Mouse (Mus musculus): ENCODE data around the gene P4htm. TPM values are rescaled to one million over a fixed set of nuclear protein-coding genes. Genes with fewer than 3 reads are reported as not detected.

Gene P4htm
- total RNA-seq, 2 experiments from 2014 or later, result 0.18 TPM; not detected in 1

- ATAC-seq (ENCODE audit: poor library complexity, severe bottlenecking), result peak; percentile 99
These were observed 37.1 kb downstream of the P4htm start, which contains the start of gene Impdh2 for GRCm38 (mm10) chr9:108560227-108560841. Gene Impdh2, plus strand, starts transcription at chr9:108560286.

- no peak for ATAC-seq (ENCODE audit: poor library complexity, severe bottlenecking)
These were observed 38.3 kb downstream of the P4htm start for GRCm38 (mm10) chr9:108559169-108559568.

DNA sequence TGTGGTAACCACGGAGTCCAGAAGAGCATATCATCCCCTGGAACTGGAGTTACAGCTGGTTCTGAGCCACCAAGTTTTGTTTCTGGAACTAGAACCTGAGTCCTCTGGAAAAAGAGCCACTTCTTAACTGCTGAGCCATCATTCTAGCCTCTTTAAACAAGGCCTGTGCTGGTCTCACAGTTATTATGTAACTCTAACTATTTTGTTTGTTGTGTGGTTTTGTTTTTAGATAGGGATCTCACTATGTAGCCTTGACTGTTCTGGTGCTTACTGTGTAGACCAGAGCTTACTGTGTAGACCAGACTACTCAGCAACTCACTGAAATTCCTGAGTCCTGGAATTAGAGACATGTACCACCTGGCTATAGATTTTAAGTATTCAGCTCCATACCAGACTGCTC lies 50.6 kb downstream of the P4htm start:
- ATAC-seq (ENCODE audit: poor library complexity, severe bottlenecking), result no peak

DNA sequence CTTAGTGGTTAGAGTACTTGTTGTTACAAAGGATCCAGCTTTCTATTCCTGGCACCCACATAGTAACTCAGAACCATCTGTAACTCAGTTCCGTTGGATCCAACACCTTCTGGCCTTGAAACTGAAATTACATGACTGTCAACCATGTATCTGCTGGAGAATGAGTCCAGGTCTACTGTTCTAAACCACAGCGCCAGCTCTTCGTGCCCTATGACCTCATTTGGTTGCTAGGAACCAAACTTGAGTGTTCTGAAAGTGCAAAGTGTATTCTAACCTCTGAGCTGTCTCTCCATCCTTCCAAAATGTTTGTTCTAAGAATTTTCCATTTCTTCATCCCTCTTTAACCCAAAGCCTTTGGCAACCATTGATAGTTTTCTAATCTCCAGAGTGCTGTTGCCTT lies 51.5 kb downstream of the P4htm start:
- ATAC-seq (ENCODE audit: poor library complexity, severe bottlenecking), result no peak

- ATAC-seq (ENCODE audit: poor library complexity, severe bottlenecking), result no peak
These were observed 56.6 kb downstream of the P4htm start for GRCm38 (mm10) chr9:108540846-108541245.

DNA sequence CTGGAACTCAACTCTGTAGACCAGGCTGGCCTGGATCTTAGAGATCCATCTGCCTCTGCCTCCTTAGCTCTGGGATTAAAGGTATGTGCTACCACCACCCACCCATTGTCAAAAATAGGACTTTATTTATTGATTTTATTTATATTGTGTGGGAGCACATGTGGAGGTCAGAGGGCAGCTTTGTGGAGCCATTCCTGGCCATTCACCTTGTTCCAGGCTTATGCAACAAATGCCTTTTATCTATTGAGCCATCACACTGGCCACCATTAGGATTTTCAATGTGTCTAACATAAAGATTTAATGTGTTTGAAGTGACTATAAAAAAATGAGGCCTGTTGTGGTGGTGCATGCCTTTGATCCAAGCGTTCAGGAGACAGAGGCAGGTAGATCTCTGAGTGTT lies 66.0 kb downstream of the P4htm start:
- ATAC-seq (ENCODE audit: poor library complexity, severe bottlenecking), result no peak

GRCm38 (mm10) chr9:108530954-108531353 lies 66.5 kb downstream of the P4htm start:
- no peak for ATAC-seq (ENCODE audit: poor library complexity, severe bottlenecking)

Other genes with a start within 250 kb of the P4htm start
- 144 and 148 TPM in 2 replicates for gene Usp4, start 249.8 kb downstream of the P4htm start, total RNA-seq (2015)
- gene Usp4, start 249.8 kb downstream of the P4htm start, total RNA-seq (2017), result 75.0 and 78.7 TPM in 2 replicates
- 0.47 and 0.98 TPM in 2 replicates for gene 1700102P08Rik, start 204.9 kb downstream of the P4htm start, total RNA-seq (2015)
- gene 1700102P08Rik, start 204.9 kb downstream of the P4htm start, total RNA-seq (2017), result 1.4 and 3.0 TPM in 2 replicates
- gene Ccdc36, start 169.2 kb downstream of the P4htm start, total RNA-seq (2015), result not detected in 2 replicates
- gene Ccdc36, start 169.2 kb downstream of the P4htm start, total RNA-seq (2017), result 0.15 and 0.28 TPM in 2 replicates
- not detected in 2 replicates for gene BC048562, start 161.2 kb downstream of the P4htm start, total RNA-seq (2015)
- gene BC048562, start 161.2 kb downstream of the P4htm start, total RNA-seq (2017), result not detected in 2 replicates
- gene Ccdc71, start 137.1 kb downstream of the P4htm start, total RNA-seq (2015), result 26.7 and 29.4 TPM in 2 replicates
- gene Ccdc71, start 137.1 kb downstream of the P4htm start, total RNA-seq (2017), result 10.9 and 12.8 TPM in 2 replicates
- gene Klhdc8b, start 136.1 kb downstream of the P4htm start, total RNA-seq (2015), result 0.16 and 0.33 TPM in 2 replicates
- 1.0 and 1.3 TPM in 2 replicates for gene Klhdc8b, start 136.1 kb downstream of the P4htm start, total RNA-seq (2017)
- 0.13 and 0.73 TPM in 2 replicates for gene Lamb2, start 117.9 kb downstream of the P4htm start, total RNA-seq (2015)
- 0.33 and 0.37 TPM in 2 replicates for gene Lamb2, start 117.9 kb downstream of the P4htm start, total RNA-seq (2017)
- gene Usp19, start 107.1 kb downstream of the P4htm start, total RNA-seq (2015), result 29.3 and 33.2 TPM in 2 replicates
- gene Usp19, start 107.1 kb downstream of the P4htm start, total RNA-seq (2017), result 34.8 and 36.3 TPM in 2 replicates
- 120 and 137 TPM in 2 replicates for gene Qars, start 90.0 kb downstream of the P4htm start, total RNA-seq (2015)
- 130 and 144 TPM in 2 replicates for gene Qars, start 90.0 kb downstream of the P4htm start, total RNA-seq (2017)
- 68.1 and 74.0 TPM in 2 replicates for gene Qrich1, start 80.9 kb downstream of the P4htm start, total RNA-seq (2015)
- 97.9 and 109 TPM in 2 replicates for gene Qrich1, start 80.9 kb downstream of the P4htm start, total RNA-seq (2017)
- gene Impdh2, start 37.4 kb downstream of the P4htm start, total RNA-seq (2015), result 87.2 and 93.2 TPM in 2 replicates
- gene Impdh2, start 37.4 kb downstream of the P4htm start, total RNA-seq (2017), result 118 and 119 TPM in 2 replicates
- 36.8 and 40.7 TPM in 2 replicates for gene Ndufaf3, start 30.2 kb downstream of the P4htm start, total RNA-seq (2015)
- 15.2 and 22.7 TPM in 2 replicates for gene Ndufaf3, start 30.2 kb downstream of the P4htm start, total RNA-seq (2017)
- 46.8 and 52.0 TPM in 2 replicates for gene Dalrd3, start 27.8 kb downstream of the P4htm start, total RNA-seq (2015)
- 21.9 and 22.5 TPM in 2 replicates for gene Dalrd3, start 27.8 kb downstream of the P4htm start, total RNA-seq (2017)
- gene Wdr6, start 18.9 kb downstream of the P4htm start, total RNA-seq (2015), result 2.1 and 3.3 TPM in 2 replicates
- gene Wdr6, start 18.9 kb downstream of the P4htm start, total RNA-seq (2017), result 3.1 and 4.0 TPM in 2 replicates
- gene Arih2, start 51.7 kb upstream of the P4htm start, total RNA-seq (2015), result 18.0 and 21.3 TPM in 2 replicates
- gene Arih2, start 51.7 kb upstream of the P4htm start, total RNA-seq (2017), result 56.0 and 57.5 TPM in 2 replicates
- gene Slc25a20, start 64.4 kb upstream of the P4htm start, total RNA-seq (2015), result 18.4 and 20.2 TPM in 2 replicates
- 22.0 and 22.9 TPM in 2 replicates for gene Slc25a20, start 64.4 kb upstream of the P4htm start, total RNA-seq (2017)
- 15.9 and 20.6 TPM in 2 replicates for gene Prkar2a, start 91.6 kb upstream of the P4htm start, total RNA-seq (2015)
- gene Prkar2a, start 91.6 kb upstream of the P4htm start, total RNA-seq (2017), result 15.5 and 35.4 TPM in 2 replicates
- 10.6 and 15.8 TPM in 2 replicates for gene Ip6k2, start 186.1 kb upstream of the P4htm start, total RNA-seq (2015)
- 30.6 and 35.4 TPM in 2 replicates for gene Ip6k2, start 186.1 kb upstream of the P4htm start, total RNA-seq (2017)
- gene Nckipsd, start 210.7 kb upstream of the P4htm start, total RNA-seq (2015), result 13.9 and 19.3 TPM in 2 replicates
- gene Nckipsd, start 210.7 kb upstream of the P4htm start, total RNA-seq (2017), result 11.5 and 14.8 TPM in 2 replicates
- 3.9 and 5.7 TPM in 2 replicates for gene Celsr3, start 228.7 kb upstream of the P4htm start, total RNA-seq (2015)
- 2.4 and 3.3 TPM in 2 replicates for gene Celsr3, start 228.7 kb upstream of the P4htm start, total RNA-seq (2017)